Mouse (Mus musculus): ENCODE data around the gene Angpt4. TPM values are rescaled to one million over a fixed set of nuclear protein-coding genes. Genes with fewer than 3 reads are reported as not detected.
A peak's percentile ranks its signal among the peaks of the same experiment; 100 is the strongest.

Gene Angpt4
- total and polyA plus RNA-seq, 2 experiments = under 0.01 to 0.10 TPM

DNA sequence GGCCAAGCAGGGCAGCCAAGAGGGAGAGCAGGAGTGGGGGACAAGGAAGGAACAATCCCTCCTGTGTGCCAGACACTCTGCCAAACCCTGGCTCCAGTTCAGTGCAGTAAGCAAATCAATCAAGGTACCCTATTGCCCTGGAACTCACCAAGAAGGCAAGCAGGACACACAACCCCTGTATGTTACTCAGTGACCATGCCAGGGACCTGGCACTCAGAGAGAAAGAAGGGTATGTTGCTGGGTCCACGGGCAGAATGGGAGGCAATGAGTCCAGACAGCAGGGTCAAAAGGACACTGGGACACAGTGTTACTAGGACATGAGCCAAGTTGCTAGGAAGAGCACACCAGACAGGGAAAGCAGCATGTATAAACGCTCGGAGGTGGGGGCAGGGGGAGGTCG lies 14.7 kb downstream of the Angpt4 start:
- TF ChIP-seq POLR2A (IDR thresholded peaks at IDR 0.05; ENCODE audit: extremely low read depth, insufficient read depth, low read length) (no peak), CTCF (IDR thresholded peaks at IDR 0.05; ENCODE audit: low read depth, low read length) (no peak)
- 8% methylated on average over 4 of the region's 4 CpGs for WGBS
- H3K4me3 ChIP-seq (ENCODE audit: insufficient read depth, low read depth, low read length) = no peak overlapping the region
- peaks cover 22% of the 10 kb centered on the region for H3K4me1 ChIP-seq (ENCODE audit: control insufficient read depth, insufficient read depth, low read length)
- DNase-seq (ENCODE audit: extremely low read depth, low read depth, low spot score) = peak; percentile 99
- peak overlapping the region; percentile 59 for H3K27ac ChIP-seq (replicated peaks; ENCODE audit: insufficient read depth, low read depth, low read length)
- no peaks in the 10 kb centered on the region for H3K27me3 ChIP-seq (ENCODE audit: control insufficient read depth, insufficient read depth, low read length)
- H3K9ac ChIP-seq (ENCODE audit: low read depth, low read length) = no peak overlapping the region
- H3K36me3 ChIP-seq (ENCODE audit: control insufficient read depth, insufficient read depth, low read length) = no peaks in the 10 kb centered on the region
- no peaks in the 10 kb centered on the region for H3K79me2 ChIP-seq (ENCODE audit: control insufficient read depth, insufficient read depth, low read length)

DNA sequence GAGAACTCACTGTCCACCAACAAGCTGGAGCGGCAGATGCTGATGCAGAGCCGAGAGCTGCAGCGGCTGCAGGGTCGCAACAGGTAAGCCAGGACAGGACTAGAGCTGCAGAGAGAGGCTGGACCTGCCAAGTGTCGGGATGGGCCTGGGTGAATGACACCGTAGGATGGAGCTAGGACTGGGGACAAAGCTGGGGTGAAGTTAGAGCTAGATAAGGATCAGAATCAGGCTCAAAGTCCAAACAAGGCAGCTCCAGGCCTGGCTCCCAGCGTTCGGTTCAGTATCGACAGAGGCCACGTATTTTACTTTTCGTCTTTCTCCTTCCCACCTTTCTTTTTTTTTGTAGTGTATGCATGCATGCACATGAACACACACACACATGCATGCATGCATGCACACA lies 16.1 kb downstream of the Angpt4 start:
- no peak overlapping the region for H3K9ac ChIP-seq (ENCODE audit: low read depth, low read length)
- DNase-seq (ENCODE audit: extremely low read depth, low read depth, low spot score) = peak; percentile 95

DNA sequence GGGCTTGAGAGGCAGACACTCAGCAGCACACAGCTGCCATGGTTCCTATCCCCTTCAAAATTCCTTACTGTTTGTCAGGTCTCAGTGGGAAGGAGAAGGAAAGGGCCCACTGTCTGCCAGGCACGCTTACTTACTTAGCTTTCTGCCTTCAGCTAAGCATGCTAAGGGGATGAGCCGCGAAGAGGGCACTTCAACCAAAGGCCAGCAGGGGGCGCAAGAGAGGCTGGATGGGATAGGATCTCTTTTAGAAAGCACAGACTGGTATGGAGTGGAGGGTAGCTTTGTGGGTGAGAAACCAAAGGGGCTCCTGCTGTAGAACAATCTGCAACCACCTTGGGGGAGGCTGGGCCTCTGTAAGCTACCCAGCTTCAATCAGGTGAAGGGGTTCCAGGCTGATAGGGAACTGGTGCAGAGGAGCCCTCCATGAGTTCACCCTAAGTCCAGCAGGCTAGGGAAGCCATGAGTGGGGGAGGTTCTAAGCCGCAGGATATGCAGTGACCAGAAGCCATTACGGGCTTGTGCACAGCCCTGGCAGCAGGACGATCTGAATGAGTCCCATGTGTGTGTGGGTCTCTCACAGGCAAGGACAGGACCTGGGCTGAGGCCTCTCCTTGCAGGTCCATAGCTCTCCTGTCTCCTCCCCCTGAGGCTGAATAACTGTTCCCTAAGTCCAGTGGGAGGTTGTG lies 19.5 kb downstream of the Angpt4 start:
- DNase-seq (ENCODE audit: extremely low read depth, low read depth, low spot score) = peak; percentile 49
- TF ChIP-seq POLR2A (IDR thresholded peaks at IDR 0.05; ENCODE audit: extremely low read depth, insufficient read depth, low read length) = no peak
- peak; percentile 95 for TF ChIP-seq CTCF (IDR thresholded peaks at IDR 0.05; ENCODE audit: low read depth, low read length)
- Histone ChIP-seq H3K4me3 (ENCODE audit: insufficient read depth, low read depth, low read length) (no peak overlapping the region), H3K9ac (ENCODE audit: low read depth, low read length) (no peak overlapping the region), H3K27me3 (ENCODE audit: control insufficient read depth, insufficient read depth, low read length) (no peaks in the 10 kb centered on the region), H3K79me2 (ENCODE audit: control insufficient read depth, insufficient read depth, low read length) (no peaks in the 10 kb centered on the region), H3K27ac (replicated peaks; ENCODE audit: insufficient read depth, low read depth, low read length) (no peak overlapping the region), H3K36me3 (ENCODE audit: control insufficient read depth, insufficient read depth, low read length) (no peaks in the 10 kb centered on the region), H3K4me1 (ENCODE audit: control insufficient read depth, insufficient read depth, low read length) (peaks cover 14% of the 10 kb centered on the region)
- WGBS = 35% methylated on average over 7 of the region's 7 CpGs

More for the DNA sequence above, 16.1 kb downstream of the Angpt4 start:
- no peak overlapping the region for H3K27ac ChIP-seq (replicated peaks; ENCODE audit: insufficient read depth, low read depth, low read length)
- no peaks in the 10 kb centered on the region for H3K79me2 ChIP-seq (ENCODE audit: control insufficient read depth, insufficient read depth, low read length)
- no peak overlapping the region for H3K4me3 ChIP-seq (ENCODE audit: insufficient read depth, low read depth, low read length)
- no peaks in the 10 kb centered on the region for H3K36me3 ChIP-seq (ENCODE audit: control insufficient read depth, insufficient read depth, low read length)
- TF ChIP-seq CTCF (IDR thresholded peaks at IDR 0.05; ENCODE audit: low read depth, low read length) = no peak
- no peak for TF ChIP-seq POLR2A (IDR thresholded peaks at IDR 0.05; ENCODE audit: extremely low read depth, insufficient read depth, low read length)
- H3K27me3 ChIP-seq (ENCODE audit: control insufficient read depth, insufficient read depth, low read length) = no peaks in the 10 kb centered on the region
- WGBS = 23% methylated on average over 11 of the region's 11 CpGs
- H3K4me1 ChIP-seq (ENCODE audit: control insufficient read depth, insufficient read depth, low read length) = peaks cover 22% of the 10 kb centered on the region

DNA sequence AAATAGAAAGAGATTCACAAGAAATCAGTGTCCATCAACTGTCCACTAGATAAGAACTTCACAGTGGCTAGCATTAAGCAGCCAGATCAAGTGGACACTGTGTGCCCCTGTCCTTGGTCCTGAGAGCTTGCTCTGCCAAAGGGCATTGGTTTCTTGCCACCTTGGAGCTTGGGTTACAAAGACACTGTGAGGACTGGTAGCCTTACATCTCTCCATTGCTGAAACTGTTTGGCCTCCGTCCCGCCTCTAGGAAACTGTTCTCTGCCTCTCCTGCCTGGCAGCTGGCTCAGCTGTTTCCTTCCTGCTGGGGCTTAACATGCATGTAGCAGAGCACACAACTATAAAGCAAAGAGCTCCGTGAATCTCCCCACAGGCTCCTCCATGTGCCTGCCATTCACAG lies 26.9 kb downstream of the Angpt4 start:
- no peak for TF ChIP-seq POLR2A (IDR thresholded peaks at IDR 0.05; ENCODE audit: extremely low read depth, insufficient read depth, low read length)
- TF ChIP-seq CTCF (IDR thresholded peaks at IDR 0.05; ENCODE audit: low read depth, low read length) = no peak
- no peaks in the 10 kb centered on the region for H3K36me3 ChIP-seq (ENCODE audit: control insufficient read depth, insufficient read depth, low read length)
- 37% methylated on average over 3 of the region's 3 CpGs for WGBS
- H3K79me2 ChIP-seq (ENCODE audit: control insufficient read depth, insufficient read depth, low read length) = no peaks in the 10 kb centered on the region
- peaks cover 5% of the 10 kb centered on the region; the same call in 1 of the 2 replicates for H3K4me1 ChIP-seq (ENCODE audit: control insufficient read depth, insufficient read depth, low read length)
- no peak overlapping the region for H3K9ac ChIP-seq (ENCODE audit: low read depth, low read length)
- no peak overlapping the region for H3K4me3 ChIP-seq (ENCODE audit: insufficient read depth, low read depth, low read length)
- H3K27ac ChIP-seq (replicated peaks; ENCODE audit: insufficient read depth, low read depth, low read length) = no peak overlapping the region
- no peaks in the 10 kb centered on the region for H3K27me3 ChIP-seq (ENCODE audit: control insufficient read depth, insufficient read depth, low read length)
- peak; percentile 87 for DNase-seq (ENCODE audit: extremely low read depth, low read depth, low spot score)

DNA sequence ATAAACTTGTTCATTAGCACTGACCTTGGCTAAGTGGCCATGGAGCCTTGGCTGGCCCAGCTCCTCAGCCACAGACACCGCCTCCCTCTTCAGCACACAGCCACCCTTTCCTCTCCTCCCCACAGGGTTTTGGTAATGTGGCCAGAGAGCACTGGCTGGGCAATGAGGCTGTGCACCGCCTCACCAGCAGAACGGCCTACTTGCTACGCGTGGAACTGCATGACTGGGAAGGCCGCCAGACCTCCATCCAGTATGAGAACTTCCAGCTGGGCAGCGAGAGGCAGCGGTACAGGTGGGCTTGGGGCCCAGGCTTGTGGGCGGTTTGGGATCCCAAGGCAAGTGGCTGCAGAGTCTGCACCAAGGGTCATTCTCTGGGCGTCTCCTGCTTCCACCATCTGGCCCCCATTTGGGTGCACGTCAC lies 27.8 kb downstream of the Angpt4 start:
- Histone ChIP-seq H3K27ac (replicated peaks; ENCODE audit: insufficient read depth, low read depth, low read length) (no peak overlapping the region), H3K9ac (ENCODE audit: low read depth, low read length) (no peak overlapping the region), H3K27me3 (ENCODE audit: control insufficient read depth, insufficient read depth, low read length) (no peaks in the 10 kb centered on the region), H3K4me3 (ENCODE audit: insufficient read depth, low read depth, low read length) (no peak overlapping the region), H3K4me1 (ENCODE audit: control insufficient read depth, insufficient read depth, low read length) (peaks cover 7% of the 10 kb centered on the region), H3K79me2 (ENCODE audit: control insufficient read depth, insufficient read depth, low read length) (no peaks in the 10 kb centered on the region), H3K36me3 (ENCODE audit: control insufficient read depth, insufficient read depth, low read length) (no peaks in the 10 kb centered on the region)
- 55% methylated on average over 11 of the region's 11 CpGs for WGBS
- peak; percentile 21 for DNase-seq (ENCODE audit: extremely low read depth, low read depth, low spot score)
- TF ChIP-seq CTCF (IDR thresholded peaks at IDR 0.05; ENCODE audit: low read depth, low read length) = 0 out of 2 replicates have a peak, but pooled peaks have one; percentile 12
- TF ChIP-seq POLR2A (IDR thresholded peaks at IDR 0.05; ENCODE audit: extremely low read depth, insufficient read depth, low read length) = no peak

All from liver, adult 2 months (tissue).